Mouse (Mus musculus): ENCODE measurements at regions not wholly inside any gene's neighbourhood (a gene's known extent, or its start where the extent isn't known, plus 50 kb on each side); places are given as distances from the start of the nearest gene placed in this dataset.

DNA sequence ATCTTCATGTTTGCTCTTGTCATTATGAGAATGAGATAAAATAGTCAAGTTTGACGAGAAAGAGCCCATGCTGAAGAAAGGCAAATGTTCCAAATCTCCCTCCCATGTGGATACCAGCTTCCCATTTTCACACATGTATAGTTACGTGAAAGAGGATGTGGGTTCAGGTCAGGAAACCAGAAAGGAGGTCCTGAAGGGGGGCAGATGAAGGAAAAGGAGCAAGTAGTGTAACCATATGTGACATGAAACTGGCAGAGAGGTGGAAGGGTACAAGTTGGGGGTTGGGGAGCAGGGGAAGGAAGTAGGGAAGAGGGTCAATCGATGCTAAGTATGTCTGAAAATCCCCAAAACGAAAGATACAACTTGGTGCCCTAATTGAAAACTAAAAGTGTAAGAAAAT is 132.6 kb upstream of the Pkn2 start:
- TF ChIP-seq POLR2A (IDR thresholded peaks at IDR 0.05; ENCODE audit: control insufficient read depth, extremely low read depth, insufficient read depth, low read length, poor library complexity) (no peak), CTCF (IDR thresholded peaks at IDR 0.05; ENCODE audit: borderline replicate concordance, control insufficient read depth, extremely low read depth, insufficient read depth, low read length, poor library complexity) (no peak)

Measured in thymus, adult 2 months (tissue).